21 mouse cellular contexts compared by ENCODE assay signal in the genomic region with DNA sequence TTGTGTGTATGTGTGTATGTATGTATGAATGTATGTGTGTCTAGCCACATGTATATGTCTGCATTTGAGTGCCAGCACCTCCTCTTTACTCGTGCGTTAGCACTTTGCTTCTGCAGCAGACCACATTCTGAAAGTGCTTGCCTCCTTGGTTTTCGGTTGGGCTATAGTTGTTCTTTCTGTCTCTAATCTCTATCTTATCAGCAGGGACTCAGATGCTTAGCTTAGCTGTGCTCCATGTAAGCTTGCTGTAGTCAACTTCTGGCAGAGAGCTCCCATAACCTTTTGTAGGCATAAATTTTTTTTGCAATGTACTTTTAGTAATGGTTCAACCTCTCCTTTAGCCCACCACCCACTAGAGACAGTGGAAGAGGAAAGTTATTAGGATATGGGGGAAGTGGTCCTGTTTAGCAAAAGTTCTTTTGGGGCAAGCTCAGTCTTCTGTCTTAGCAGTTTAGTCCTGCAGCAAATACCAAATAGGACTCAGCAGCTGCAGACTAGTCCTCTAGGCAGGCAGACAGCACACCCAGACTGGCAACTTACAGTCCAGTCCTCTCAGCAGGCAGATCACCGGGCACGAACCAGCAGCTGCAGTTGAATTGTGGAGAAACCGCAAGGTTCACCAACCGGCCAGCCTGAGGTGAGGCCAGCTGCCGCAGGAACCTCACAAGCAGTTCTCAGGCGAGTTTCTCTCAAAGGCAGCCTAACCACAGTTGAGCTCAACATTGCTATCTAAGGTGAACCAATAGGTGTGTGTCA.
"Had no signal": no experiment of that assay in that cellular context is flagged by ENCODE, and none has a peak within 500 bp of the region (broad histone marks: within the 10 kb centered on the region; RNA-seq: fewer than 3 reads in every experiment).

No protein-coding gene starts in this region.

- H3K27me3 ChIP-seq: lung, embryonic 15.5 days; megakaryocyte, embryonic 14.5 days; midbrain, embryonic 12.5 days; neural tube, embryonic 13.5 days; neural tube, embryonic 15.5 days had no signal

- DNase-seq: liver, postnatal 0 days; lung, adult 2 months; lung, postnatal 4 days; midbrain, embryonic 14.5 days; retina, postnatal 1 day; right cerebral cortex, adult 18-20 months; right cerebral cortex, postnatal 25 days; right cerebral cortex, postnatal 4 days; spleen, adult 18-20 months; thymus, adult 18-20 months; thymus, postnatal 14 days; thymus, postnatal 36 days had no signal

- H3K9ac ChIP-seq: liver, postnatal 0 days; lung, embryonic 15.5 days; midbrain, embryonic 12.5 days; neural tube, embryonic 13.5 days; neural tube, embryonic 15.5 days had no signal

- ATAC-seq: liver, postnatal 0 days; lung, postnatal 0 days; midbrain, embryonic 16.5 days had no signal

- H3K4me1 ChIP-seq: lung, embryonic 15.5 days; midbrain, embryonic 10.5 days; midbrain, embryonic 12.5 days; neural tube, embryonic 13.5 days; neural tube, embryonic 15.5 days had no signal

- H3K4me3 ChIP-seq: lung, embryonic 15.5 days; megakaryocyte, embryonic 14.5 days; midbrain, embryonic 10.5 days; midbrain, embryonic 12.5 days; myocyte; neural tube, embryonic 13.5 days; neural tube, embryonic 15.5 days had no signal

- H3K9me3 ChIP-seq: lung, embryonic 15.5 days; megakaryocyte, embryonic 14.5 days; midbrain, embryonic 10.5 days; midbrain, embryonic 12.5 days; neural tube, embryonic 13.5 days; neural tube, embryonic 15.5 days had no signal

- H3K27ac ChIP-seq: lung, embryonic 15.5 days; midbrain, embryonic 10.5 days; midbrain, embryonic 12.5 days; neural tube, embryonic 13.5 days; neural tube, embryonic 15.5 days had no signal

- H3K4me2 ChIP-seq: lung, embryonic 15.5 days; midbrain, embryonic 12.5 days; neural tube, embryonic 13.5 days; neural tube, embryonic 15.5 days had no signal
